Mouse (Mus musculus) adipocyte (in vitro differentiated cells): ENCODE data around the gene Fkbp5.
"Not testable (repeated sequence)": the region's sequence is repeated elsewhere in the genome, so short reads cannot be mapped to it uniquely, and the experiment has no call there.

Source experiments
- DNase-seq: peaks from one replicate; pipeline ENCODE4 v3.0.0-alpha.2; 2016; ENCODE audit warnings: low spot score

Fkbp5 gene

GRCm38 (mm10) chr17:28419636-28420035 is 97.7 kb downstream of the Fkbp5 start:
- DNase-seq = peak; percentile 65

DNA sequence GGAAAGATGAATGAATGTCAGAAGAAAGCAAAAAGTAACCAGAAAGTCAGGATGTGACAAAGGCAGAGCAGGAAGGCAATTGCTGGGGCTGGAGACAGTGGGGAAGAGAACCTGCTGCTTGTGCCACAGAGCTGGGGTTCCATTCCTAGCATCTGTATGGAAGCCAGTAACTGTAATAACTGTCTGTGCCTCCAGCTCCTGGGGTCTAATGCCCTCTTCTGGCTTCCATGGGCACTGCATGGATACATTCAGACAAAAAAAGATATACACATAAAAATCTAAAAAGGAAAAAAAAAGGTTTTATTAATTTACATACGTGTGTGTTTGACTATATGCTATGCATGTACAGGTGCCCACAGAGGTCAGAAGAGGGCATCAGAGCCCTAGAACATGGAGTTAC is 98.4 kb downstream of the Fkbp5 start:
- peak; percentile 57 for DNase-seq

DNA sequence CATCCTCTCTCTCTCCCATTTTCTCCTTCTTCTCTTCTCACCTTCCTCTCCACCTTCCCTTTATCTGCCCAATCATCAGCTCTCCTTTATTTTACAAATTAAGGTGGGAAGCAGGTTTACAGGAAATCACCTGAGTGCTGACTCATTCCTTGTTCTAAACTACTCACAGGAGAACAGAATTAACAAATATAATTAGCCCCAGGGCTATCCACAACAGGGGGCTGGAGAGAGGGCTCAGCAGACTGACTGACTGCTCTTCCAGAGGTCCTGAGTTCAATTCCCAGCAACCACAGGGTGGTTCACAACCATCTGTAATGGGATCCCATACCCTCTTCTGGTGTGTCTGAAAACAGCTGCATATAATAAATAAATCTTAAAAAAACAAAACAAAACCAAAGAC is 98.8 kb downstream of the Fkbp5 start:
- not testable (repeated sequence) for DNase-seq

DNA sequence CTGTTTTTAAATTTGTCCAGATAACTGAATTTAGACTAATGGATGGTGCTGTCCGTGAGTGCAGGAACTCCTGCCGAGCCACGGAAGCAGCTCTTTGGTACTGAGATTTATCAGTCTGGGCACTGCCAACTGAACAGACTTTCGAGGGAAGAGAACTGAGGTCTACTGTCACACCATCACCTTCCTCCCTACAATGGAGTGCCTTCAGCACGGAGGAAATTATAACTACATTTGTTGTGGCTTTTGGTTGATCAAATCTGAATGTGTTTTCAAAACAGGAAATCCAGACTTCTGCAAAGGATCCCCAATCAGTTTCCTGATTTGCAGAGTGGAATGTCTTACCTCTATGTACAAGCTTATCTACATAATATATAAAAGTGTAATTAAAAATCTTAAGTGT is 99.6 kb downstream of the Fkbp5 start:
- DNase-seq = no peak

DNA sequence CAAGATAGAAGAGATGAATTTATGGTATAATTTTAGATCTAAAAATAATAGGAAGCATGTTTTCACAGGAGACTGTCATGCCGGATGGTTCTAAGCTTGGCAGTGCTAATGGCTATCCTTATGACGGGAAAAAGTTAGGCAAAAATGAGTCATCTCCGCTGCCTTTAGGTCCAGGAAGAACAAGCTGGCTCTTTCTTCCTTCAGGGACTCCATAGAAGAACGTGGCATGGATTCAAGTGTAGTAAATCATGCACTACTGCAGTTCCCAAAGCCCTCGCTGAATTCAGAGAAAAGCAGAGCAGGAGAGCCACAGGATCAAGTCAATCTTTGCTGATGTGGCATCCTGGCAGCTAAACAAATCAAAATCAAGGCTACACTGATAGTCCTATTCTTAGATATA is 102.1 kb downstream of the Fkbp5 start:
- DNase-seq = peak; percentile 74

DNA sequence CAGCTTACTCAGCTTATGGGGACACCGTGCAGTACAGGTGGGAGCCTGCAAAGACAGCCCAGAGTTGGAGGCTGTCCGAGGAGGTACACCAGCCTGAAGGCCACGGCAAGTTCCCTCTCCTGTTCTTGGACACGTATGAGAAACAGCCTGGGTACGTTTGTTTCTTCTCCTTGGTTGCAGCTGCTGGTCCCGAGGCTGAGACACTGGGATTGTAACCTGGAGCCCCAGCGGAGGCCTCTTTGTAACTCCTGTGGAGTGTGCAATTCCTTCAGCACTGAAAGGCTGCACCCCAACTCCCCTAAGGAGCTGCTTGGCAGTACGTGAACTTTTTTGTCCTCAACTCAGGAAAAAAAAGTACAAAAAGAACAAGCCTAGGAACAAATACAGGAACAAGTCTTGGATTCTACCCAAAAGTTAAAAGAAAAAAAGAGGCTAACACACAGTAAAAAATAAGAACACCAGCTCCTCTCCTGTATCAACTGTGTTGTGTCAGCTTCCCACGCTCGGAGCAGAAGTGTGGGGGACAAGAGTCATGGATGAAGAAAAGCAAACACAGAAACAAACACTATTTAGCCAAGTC is 105.9 kb downstream of the Fkbp5 start:
- peak; percentile 60 for DNase-seq

DNA sequence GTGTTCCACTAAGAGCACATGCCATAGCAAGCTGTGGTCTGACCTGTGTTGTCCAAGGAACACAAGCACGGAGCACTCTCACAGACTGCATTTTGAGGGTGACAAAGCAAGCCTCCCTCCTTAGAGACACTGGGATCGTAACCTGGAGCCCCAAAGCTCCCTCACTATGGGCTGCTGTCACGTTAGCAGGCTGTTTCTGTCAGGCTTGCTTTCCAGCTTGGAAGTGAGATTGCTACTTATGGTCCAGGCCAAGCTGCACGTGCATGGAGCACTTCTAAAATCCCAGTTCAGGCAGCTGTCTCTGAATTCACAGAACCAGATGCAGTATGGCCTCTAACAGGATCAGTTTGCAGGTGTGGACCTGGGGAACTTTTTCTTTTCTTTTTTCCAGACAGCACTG is 106.6 kb downstream of the Fkbp5 start:
- no peak for DNase-seq

- no peak for DNase-seq
Observed at GRCm38 (mm10) chr17:28408251-28408918, 108.9 kb downstream of the Fkbp5 start.

DNA sequence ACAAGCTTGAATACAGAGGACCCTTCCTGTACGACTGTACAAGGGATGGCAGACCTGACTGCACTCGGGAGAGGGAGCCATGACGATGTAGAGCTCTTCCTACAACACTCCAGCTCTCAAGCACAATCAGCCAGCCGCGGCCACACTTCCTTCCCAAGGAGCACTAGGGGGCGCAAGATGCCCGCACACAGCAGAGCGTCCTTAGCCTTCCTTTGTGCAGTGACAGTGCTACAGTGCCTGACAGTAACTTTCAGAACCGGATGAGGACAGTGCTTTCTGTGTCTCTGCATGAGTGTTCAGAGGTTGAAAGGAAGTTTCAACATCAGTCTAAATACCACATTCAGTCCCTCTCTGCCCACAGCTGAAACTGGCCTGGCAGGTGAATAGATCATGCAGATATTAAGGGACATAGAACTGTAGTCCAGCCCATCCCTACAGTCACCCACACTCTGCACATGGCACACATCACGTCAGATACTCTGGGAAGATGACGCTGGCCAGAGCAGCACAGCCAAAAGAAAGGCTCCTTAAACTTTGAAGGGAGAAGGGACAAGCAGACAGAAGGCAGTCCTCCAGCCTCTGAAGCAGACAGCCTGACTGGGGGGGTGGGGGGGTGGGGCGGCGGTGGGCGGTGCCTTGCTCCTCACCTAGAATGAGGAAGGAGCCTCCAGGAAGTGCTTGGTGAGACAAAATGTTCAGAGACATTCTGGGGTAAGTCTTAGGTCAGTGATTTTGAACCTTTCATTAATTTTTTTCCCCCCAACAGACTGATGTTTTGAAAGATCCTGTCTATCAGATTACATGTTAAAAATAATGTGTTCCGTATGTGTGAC is 109.7 kb downstream of the Fkbp5 start:
- DNase-seq = peak; percentile 95

DNA sequence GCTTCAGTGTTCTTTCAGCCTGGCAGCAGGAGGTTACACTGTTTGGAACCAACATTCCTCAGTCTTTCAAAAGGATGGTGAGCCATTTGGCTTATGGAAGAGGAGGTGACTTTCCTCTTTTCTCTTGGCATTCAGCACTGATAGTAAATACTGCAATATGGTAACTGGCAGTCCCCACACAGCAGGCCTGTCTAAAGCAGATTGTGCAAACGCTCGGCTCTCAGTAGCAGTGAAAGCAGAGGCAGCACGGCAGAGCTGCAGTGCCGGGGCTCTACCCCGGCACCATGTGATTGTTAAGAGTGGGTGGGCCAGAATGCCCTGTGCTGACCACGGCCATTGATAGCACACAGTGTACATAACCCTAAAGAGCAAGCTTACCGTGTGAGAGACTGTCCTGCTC is 110.9 kb downstream of the Fkbp5 start:
- DNase-seq = no peak

- DNase-seq = not testable (repeated sequence)
Observed at GRCm38 (mm10) chr17:28404745-28405144, 112.6 kb downstream of the Fkbp5 start.

DNA sequence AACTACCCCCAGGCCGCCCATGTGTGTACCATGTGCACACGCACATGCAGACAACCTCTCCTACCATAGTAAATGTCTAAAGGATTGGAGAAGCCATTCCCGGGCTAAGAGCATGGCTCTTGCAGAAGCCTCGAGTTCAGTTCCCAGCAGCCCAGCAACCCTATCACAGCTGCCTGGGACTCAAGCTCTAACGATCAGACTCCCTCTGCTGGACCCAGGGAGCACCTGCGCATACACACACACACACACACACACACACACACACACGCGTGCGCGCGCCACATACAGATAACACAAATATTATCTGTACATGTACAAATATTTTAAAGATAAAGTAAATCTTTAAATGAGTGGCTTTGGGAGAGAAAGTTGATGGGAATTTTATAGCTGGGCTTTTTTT is 113.0 kb downstream of the Fkbp5 start:
- DNase-seq = no peak

- DNase-seq = no peak
Observed at GRCm38 (mm10) chr17:28394994-28395393, 122.3 kb downstream of the Fkbp5 start.

DNA sequence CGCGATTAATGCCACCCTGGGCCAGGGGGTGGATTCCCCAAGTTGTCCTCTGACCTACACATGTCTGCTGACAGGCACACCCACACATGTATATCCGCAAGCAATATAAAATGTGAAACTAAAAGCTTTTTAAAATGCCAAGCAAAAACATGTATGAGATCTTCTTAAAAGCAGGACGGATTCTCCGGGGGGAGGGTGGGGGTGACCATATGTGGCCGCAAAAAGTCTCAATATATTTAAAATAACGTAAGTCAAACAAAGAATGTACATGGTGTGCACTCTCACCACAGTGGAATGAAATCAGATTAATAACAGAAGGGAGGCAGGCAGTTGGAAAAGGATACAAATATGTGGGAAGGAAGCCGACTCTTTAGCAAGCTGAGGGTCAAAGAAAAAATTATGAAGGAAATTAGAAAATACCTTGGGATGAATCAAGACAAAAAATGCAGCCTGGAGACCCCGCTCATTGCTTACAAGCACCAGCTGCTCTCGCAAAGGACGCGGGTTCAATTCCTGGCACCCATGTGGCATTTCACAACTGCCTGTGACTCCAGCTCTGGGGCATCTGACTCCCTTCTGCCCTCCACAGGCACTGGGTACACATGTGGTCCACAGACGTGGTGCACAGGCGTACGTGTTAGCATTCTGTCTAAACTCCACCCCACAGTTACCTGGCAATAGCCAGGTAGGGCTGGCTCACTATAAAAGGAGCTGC is 123.1 kb downstream of the Fkbp5 start:
- peak; percentile 55 for DNase-seq

GRCm38 (mm10) chr17:28391568-28392432 is 125.5 kb downstream of the Fkbp5 start:
- no peak for DNase-seq

DNA sequence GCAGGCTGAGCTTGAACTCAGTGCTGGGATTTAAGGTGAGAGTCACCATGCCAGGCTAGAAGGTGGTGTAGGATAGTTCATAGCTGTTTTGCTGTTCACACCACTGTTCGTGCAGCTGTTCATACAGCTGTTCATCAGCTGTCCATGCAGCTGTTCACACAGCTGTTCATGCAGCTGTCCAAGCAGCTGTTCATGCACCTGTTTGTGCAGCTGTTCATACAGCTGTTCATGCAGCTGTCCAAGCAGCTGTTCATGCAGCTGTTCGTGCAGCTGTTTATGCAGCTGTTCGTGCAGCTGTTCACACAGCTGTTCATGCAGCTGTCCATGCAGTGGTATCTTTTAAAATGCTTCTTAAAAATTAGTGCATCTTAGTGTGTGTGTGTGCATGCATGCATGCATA is 128.8 kb downstream of the Fkbp5 start:
- DNase-seq = no peak

- no peak for DNase-seq
Observed at GRCm38 (mm10) chr17:28386150-28386905, 131.0 kb downstream of the Fkbp5 start.

- DNase-seq = peak; percentile 29
Observed at GRCm38 (mm10) chr17:28384298-28384697, 133.0 kb downstream of the Fkbp5 start.

DNA sequence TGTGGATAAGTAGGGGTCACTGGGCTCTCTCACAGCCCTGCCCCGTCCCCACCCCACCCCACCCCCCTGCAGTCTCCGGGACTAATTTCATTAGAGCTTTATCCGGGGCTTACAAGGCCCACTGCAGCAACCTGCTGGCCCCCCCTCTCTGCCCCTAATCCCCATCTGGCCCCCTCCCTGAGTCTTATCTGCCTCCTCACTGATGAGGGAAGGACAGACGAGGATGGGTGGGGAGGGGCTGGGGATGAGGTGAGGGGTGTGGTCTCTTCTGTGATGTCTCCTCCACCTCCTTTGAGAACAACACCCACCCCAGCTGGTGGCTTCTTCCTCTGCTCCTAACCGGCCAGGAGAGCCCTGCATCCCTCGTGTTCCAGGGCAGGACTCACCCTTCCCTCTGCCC is 137.1 kb downstream of the Fkbp5 start:
- no peak for DNase-seq

GRCm38 (mm10) chr17:28375592-28376061 is 141.7 kb downstream of the Fkbp5 start:
- no peak for DNase-seq

GRCm38 (mm10) chr17:28374494-28374893 is 142.8 kb downstream of the Fkbp5 start:
- DNase-seq = no peak
